Mouse (Mus musculus): ENCODE results near the gene Zbtb40.

DNA sequence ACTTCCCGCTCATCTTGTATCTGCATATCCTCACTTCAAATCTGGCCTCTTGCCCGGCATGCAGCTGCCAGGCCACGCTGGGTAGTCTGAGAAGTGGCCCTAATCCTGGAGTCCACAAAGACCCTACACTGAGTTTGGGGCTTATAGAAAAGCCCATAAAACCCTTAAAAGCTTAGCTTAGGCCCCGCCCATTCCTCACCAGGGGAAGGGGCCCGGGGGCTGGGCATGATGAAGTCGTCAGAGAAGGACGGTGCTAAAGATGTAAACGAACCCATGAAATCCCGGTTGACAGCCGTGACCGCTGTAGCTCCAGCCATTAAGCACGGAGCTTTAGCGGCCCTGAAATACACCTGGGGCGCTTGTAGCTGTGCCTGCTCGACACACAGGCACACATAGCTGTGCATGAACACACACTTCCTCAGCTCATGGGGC lies 83.6 kb downstream of the Zbtb40 start:
- TF ChIP-seq CTCF (conservative IDR thresholded peaks at IDR 0.05 in 1 of 2, IDR thresholded peaks at IDR 0.05 in 1 of 2; ENCODE audit: low read depth in 2 of 2, low read length in 2 of 2) (no peak), KAT2A (IDR thresholded peaks at IDR 0.05; ENCODE audit: insufficient replicate concordance, low read length) (no peak), CHD1 (IDR thresholded peaks at IDR 0.05; ENCODE audit: low read depth, low read length) (no peak), POLR2A (IDR thresholded peaks at IDR 0.05; ENCODE audit: low read depth, low read length) (no peak), GABPA (IDR thresholded peaks at IDR 0.05; ENCODE audit: insufficient replicate concordance, low read depth, low read length) (no peak), TBP (conservative IDR thresholded peaks at IDR 0.05; ENCODE audit: low read depth, low read length) (no peak), RCOR1 (conservative IDR thresholded peaks at IDR 0.05; ENCODE audit: low read depth, low read length) (no peak), EP300 (IDR thresholded peaks at IDR 0.05; ENCODE audit: low read length) (no peak), MAFK (IDR thresholded peaks at IDR 0.05; ENCODE audit: insufficient replicate concordance, low read length) (no peak), ELF1 (IDR thresholded peaks at IDR 0.05; ENCODE audit: low read depth, low read length) (no peak)

Measured in CH12.LX (cell line).